Mouse (Mus musculus) adrenal gland, postnatal 10 days (tissue): ENCODE measurements around the gene Ccdc24. TPM values are rescaled to one million over a fixed set of nuclear protein-coding genes. Genes with fewer than 3 reads are reported as not detected.

Source experiments
- DNase-seq: peaks from one replicate; pipeline ENCODE4 v3.0.0; 2021; ENCODE audit warnings: mixed read lengths
- total RNA-seq, 2 experiments: library from RNA; stranded (reverse); gene quantifications; 2 replicates each; pipeline ENCODE4 v1.2.3; 2021

The Ccdc24 gene
- total RNA-seq, 2 experiments from 2014 or later = 0.64 to 0.78 TPM

DNA sequence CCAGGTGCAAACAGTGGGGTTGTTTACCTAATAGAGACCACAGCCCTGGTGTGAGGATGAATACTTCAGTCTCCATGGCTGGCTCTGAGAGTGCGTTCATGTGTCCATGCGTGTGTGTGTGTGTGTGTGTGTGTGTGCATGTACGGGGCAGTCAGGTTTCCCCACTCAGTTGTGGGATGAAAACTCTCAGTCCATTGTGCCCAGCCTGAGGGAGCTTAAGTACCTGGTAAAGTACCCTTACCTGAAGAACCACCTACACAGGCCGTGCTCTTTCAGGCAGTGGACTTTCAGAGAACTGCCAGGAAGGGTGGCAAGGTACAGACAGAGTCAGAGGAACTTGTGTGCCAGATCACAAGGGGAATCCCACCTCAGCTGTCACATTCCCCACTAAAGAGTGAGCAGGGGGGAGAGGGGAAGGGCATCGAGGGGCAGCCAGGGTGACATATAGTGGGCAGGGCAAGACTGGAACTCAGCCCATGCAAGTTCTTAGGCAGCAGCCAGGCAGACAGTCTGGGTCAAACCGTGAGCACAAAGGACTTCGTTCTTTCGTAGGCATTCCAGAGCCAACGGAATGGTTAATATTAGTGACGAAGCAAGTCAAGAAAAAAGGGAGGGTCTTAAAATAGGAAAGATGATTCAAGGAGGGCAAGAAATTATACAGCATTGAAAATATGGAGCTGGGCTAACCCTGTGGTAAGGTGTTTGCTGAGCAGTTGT lies 20.0 kb downstream of the Ccdc24 start:
- DNase-seq = no peak

DNA sequence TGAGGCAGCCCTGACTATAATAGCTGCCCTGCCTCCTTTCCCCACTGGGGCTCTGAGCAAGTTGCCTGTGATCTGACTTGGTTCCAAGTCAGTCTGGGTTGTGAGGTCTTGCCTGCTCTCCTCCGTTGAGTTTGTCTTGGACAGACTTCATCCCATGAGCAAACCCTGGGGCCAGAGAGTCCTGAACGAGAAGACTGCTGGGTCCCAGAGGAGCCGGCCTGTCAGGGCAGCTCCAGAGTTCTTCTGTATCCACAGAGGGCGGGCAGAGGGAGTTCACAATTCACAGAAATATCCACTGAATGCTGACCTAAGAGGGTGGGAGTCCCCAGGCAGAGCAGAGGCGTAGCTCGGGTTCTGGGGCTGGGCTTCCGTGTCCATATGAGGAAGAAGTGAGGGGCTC lies 21.5 kb downstream of the Ccdc24 start:
- peak; percentile 56 for DNase-seq

DNA sequence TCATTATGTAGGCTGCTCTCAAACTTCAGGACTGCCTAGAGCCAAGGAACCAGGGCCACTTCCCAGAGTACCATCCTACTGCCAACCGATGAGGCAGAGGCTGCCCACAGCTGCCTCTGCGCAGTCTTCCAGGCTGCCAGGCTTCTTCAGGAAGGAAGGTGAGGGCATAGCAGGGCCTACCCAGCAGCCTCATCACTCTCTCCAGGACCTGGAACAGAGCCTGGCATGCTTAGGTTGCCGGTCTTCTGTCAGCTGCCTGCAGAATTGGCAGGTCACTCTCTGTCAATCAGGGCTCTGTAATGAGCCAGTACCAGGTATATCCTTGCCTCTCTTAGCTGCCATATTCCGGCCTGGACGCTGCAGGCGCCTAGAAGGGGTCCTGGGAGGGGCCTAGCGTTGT lies 22.2 kb downstream of the Ccdc24 start:
- no peak for DNase-seq

DNA sequence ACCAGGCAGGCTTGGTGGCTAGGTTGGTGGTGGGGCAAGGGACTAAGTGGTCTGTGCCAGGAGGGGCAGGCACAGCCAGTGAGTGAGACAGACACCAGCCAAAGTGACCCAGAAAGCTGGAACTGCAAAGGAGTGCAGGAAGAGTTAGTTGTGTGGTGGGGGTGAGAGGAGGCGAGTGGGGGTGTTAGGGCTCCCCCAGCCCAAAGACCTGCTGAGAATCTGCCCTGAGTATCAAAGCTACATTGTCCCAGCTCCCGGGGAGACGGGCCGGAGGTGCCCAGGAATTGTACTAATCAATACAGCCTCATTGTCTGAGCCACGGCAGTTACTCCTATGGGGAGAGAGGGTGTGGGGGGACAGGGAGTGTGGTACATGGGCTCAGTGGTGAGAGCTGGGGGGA lies 22.9 kb downstream of the Ccdc24 start:
- no peak for DNase-seq

DNA sequence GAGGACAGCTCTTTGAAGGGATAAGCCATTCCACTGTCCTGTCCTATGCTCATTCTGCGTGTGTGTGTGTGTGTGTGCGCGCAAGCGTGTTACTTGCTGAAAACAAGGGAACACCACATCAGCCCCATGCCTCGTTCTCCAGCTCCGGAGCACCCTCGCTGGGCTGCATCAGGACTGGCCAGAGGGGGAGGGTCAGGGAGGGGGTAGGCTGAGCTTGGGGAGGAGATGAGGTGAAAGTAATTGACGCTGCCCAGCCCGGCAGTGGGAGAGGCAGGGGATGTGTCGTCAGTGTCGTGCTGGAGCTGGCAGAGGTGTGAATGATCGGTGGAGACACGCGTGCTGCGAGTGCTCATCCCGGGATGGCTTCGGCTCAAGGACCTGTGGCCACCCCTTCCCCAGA lies 23.3 kb downstream of the Ccdc24 start:
- DNase-seq = no peak

DNA sequence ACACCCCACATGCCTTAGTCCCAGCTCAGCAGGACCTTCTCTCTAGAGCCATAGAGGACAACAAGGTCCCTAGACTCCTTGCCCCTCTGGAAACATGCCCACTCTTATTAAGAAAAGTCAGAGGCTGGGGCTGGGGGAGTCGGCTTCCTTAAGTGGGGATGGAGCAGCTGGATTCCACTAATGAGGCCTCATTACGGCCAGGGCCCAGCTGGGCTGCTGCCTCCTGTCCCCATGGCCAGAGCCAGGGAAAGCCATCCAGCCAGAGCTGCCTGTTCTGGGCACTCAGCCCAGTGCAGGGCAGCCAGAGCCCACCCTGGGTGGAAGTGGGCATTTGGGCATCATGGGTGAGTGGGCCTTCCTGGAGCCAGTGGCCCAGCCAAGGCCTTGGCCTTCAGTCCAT lies 25.3 kb downstream of the Ccdc24 start:
- no peak for DNase-seq

- DNase-seq = no peak
Measured at GRCm38 (mm10) chr4:117846261-117846660, 26.1 kb downstream of the Ccdc24 start.

DNA sequence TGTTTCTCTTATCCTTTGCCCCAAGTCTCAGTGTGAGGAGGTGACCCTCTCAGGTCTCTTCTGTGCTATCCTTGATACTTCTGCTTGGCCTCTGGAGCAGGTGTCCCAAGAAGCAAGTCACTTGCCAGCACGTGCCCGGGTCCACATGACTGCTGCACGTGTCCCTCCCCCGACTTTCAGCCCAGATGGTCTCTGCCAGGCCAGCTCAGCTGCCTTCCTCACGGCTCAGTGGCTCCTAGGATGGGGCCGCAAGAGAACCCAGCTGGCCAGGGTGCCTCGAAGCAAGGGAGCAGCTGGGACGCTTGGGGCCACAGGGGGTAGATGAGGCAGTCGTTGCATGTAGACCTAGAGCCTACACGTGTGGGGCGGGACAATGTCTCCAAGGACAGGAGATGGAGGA lies 27.0 kb downstream of the Ccdc24 start:
- no peak for DNase-seq

- no peak for DNase-seq
Measured at GRCm38 (mm10) chr4:117844467-117844866, 27.9 kb downstream of the Ccdc24 start.

DNA sequence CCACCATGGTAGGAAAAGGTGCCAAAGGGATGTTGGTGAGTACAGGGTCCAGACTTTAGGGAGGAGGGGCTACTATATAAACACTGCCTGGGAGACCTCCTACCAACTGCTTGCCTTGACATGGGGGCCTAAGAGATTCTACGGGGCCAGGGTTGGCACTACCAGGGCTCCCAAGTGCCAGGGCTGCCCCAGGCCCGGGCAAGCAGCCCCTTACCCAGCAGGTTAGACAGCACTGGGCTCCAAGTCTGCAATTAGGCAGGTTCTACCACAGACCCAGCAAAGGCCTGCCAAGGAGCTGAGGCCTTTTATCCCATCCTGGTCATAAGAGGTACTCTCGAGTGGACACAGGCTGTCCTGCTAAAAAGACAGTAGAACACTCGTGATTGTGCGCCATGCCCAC lies 29.3 kb downstream of the Ccdc24 start:
- DNase-seq = no peak

GRCm38 (mm10) chr4:117841566-117841965 lies 30.8 kb downstream of the Ccdc24 start:
- no peak for DNase-seq

DNA sequence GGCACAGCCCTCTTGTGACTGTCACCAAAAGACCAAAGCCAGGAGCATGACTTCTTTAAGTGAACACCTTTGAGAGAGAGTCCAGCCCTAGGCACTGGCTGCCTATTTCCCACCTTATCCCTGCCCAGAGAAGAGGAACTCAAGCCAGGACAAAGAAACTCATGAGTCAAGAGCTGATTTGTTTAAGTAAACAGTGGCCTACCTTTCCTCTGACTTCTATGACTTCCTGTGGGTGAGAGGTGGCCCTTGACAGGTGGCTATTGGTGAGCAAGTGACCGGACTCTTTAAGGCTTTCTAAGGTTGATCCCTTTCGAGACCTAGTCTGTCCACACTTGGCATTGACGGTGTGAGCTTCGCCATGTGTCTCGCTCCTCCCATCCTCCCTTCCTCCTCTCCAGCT lies 31.5 kb downstream of the Ccdc24 start:
- no peak for DNase-seq

GRCm38 (mm10) chr4:117839366-117839765 lies 33.0 kb downstream of the Ccdc24 start:
- no peak for DNase-seq

GRCm38 (mm10) chr4:117837271-117837670 lies 35.1 kb downstream of the Ccdc24 start:
- no peak for DNase-seq

DNA sequence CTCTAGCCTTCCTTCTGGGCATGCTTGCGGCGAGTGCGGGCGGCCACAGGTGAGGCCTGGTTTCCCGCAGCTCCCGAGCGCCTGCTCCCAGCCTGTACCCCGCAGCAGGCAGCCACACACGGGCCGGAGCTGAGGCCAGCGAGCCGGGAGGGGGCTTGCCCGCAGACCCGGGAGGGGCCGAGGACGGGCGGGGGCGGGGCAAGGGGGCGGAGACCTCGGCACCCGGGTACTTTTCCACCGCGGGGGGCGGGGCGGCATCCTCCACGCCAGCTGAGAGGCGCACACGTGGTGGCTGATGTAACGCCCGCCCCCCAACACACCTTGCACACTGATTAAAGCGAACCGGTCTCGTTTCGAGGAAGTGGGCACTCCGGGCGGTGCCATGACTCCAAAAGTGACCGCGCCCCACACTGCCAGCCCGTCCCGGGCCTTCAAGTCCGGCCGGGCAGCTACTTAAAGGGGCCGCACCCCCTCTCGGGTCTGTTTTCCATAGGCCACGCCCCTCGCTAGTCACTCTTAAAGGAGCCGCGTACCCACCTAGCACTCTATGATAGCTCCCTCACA lies 36.1 kb downstream of the Ccdc24 start:
- peak; percentile 94 for DNase-seq

- DNase-seq = peak; percentile 65
Measured at GRCm38 (mm10) chr4:117835531-117836111, 36.7 kb downstream of the Ccdc24 start.

GRCm38 (mm10) chr4:117834845-117835530 lies 37.4 kb downstream of the Ccdc24 start:
- DNase-seq = peak; percentile 79

DNA sequence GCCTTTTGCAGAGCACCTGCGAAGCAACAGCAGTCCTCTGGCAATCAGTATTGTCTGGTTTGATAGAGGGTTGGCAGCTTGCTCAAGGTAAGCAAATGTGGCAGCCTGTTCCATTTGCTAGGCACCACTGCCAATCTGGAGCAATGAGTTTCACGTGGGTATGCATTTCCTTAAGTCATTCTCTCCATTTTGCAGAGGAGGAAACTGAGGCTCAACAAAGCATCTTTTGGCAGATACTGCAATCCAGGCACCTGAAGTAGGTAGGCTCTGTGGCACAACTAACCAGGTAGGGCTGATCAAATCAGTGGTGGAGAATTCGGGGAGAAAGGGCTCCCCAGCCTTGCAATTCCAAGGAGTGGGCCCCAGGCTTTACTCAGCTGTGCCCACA lies 37.9 kb downstream of the Ccdc24 start, which contains the start of gene Slc6a9:
Gene Slc6a9 (plus strand): TSS at position 50 of the 388 bp plus-strand sequence.
- DNase-seq = no peak

DNA sequence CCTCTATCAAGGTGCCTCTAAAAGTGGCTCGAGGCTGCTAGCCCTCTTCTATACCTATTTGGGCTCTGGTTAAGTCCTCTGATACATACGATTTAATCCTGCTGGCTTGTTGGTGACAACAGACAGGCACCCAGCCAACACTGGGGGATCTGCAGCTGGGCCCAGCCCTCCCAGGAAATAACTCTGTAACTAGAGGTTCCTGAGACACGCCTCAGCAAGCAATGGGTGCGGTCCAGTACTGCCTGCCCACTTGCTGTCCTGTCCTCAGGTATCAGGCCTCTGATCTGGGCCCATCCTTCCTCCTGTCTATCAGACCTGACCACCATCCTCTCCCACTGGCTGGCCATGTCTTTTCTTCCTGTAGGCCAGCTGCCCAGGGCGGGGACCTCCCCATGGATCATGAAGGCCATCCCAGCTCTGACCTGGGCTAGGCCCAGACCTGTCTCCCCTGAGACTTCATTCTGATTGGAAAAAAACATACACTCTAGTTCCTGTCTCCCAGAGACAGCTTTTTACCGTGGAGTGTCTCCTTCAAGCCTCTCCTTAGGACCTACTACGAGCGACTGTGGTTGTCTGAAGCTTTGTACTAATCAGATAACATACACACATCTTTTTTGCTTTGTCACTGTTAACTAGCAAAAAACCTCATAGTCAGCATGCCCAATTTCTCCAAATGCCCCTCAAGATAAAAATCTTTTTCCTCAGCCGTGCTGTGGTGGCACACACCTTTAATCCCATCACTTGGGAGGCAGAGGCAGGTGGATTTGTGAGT lies 40.3 kb downstream of the Ccdc24 start:
- no peak for DNase-seq

DNA sequence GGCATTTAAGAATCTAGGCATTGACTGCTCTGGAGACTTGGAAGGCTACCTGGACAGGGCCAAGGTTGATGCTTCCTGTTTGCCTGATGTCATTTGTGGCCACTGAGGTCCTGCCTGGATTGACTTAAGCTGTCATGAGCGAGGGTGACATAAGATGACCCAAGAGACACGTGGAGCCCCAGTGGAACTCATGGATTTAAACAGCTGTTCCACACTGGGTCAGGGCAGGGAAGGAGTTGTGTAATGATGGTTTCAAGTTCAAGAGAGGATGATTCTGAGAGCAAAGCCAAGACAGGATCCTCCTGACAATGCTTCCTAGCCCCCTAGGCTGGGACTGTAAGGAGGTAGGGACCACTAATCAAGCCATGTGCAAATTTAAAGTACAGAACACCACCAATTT lies 40.9 kb downstream of the Ccdc24 start:
- no peak for DNase-seq

GRCm38 (mm10) chr4:117830801-117831200 lies 41.6 kb downstream of the Ccdc24 start:
- no peak for DNase-seq

- DNase-seq = peak; percentile 51
Measured at GRCm38 (mm10) chr4:117830124-117830551, 42.2 kb downstream of the Ccdc24 start.
